Mouse (Mus musculus) heart, embryonic 12.5 days (tissue): ENCODE measurements at regions not wholly inside any gene's neighbourhood (a gene's known extent, or its start where the extent isn't known, plus 50 kb on each side); places are given as distances from the start of the nearest gene placed in this dataset.

ENCODE experiments used
- ATAC-seq: fragments of 200-750 bp; cut with Nextera tagmentation; 2 replicates; pipeline ENCODE4 v1.8.0; 2017; ENCODE audit warnings: moderate TSS enrichment, moderate library complexity; ENCODE audit not compliant: insufficient number of reproducible peaks, low FRiP score
- H3K27ac ChIP-seq: fragments of 300-500 bp; sonication (generic); 2 replicates; pipeline ENCODE4 v1.5.1; 2016; ENCODE audit warnings: mild to moderate bottlenecking, moderate library complexity; ENCODE audit not compliant: poor library complexity, severe bottlenecking
- H3K27me3 ChIP-seq: fragments of 300-500 bp; sonication (generic); replicated peaks from 2 replicates; pipeline ENCODE4 v1.6.1; 2016; ENCODE audit warnings: mild to moderate bottlenecking, moderate library complexity
- H3K36me3 ChIP-seq: fragments of 300-500 bp; sonication (generic); 2 replicates; pipeline ENCODE4 v1.6.1; 2016; ENCODE audit warnings: mild to moderate bottlenecking, moderate library complexity
- H3K4me1 ChIP-seq: fragments of 300-500 bp; sonication (generic); replicated peaks from 2 replicates; pipeline ENCODE4 v1.6.1; 2016; ENCODE audit warnings: mild to moderate bottlenecking
- H3K4me2 ChIP-seq: fragments of 300-500 bp; sonication (generic); 2 replicates; pipeline ENCODE4 v1.6.1; 2016; ENCODE audit warnings: mild to moderate bottlenecking, moderate library complexity
- H3K4me3 ChIP-seq: fragments of 300-500 bp; sonication (generic); 2 replicates; pipeline ENCODE4 v1.5.1; 2016; ENCODE audit warnings: mild to moderate bottlenecking
- H3K9ac ChIP-seq: fragments of 300-500 bp; sonication (generic); 2 replicates; pipeline ENCODE4 v1.6.1; 2016; ENCODE audit warnings: mild to moderate bottlenecking, moderate library complexity
- H3K9me3 ChIP-seq: fragments of 300-500 bp; sonication (generic); replicated peaks from 2 replicates; pipeline ENCODE4 v1.6.1; 2016; ENCODE audit warnings: mild to moderate bottlenecking, moderate library complexity
- WGBS: fragments of 180-500 bp; shearing (Covaris S2); methylation state at CpG from one replicate; pipeline ENCODE4 v1.1.7; 2016; 5-methylcytosine and 5-hydroxymethylcytosine counted together

GRCm38 (mm10) chr5:75248279-75248678 is 96.2 kb downstream of the Pdgfra start:
- H3K27ac ChIP-seq, result no peak overlapping the region
- no peak overlapping the region for H3K4me2 ChIP-seq
- H3K36me3 ChIP-seq, result no peaks in the 10 kb centered on the region
- no peak overlapping the region for H3K4me3 ChIP-seq
- peaks cover 10% of the 10 kb centered on the region; the same call in 1 of the 2 replicates for H3K27me3 ChIP-seq
- no peak for ATAC-seq
- no peaks in the 10 kb centered on the region for H3K9me3 ChIP-seq
- WGBS, result 88% methylated on average over 6 of the region's 6 CpGs
- H3K9ac ChIP-seq, result no peak overlapping the region
- no peaks in the 10 kb centered on the region for H3K4me1 ChIP-seq

- Histone ChIP-seq H3K27ac (no peak overlapping the region), H3K9ac (no peak overlapping the region), H3K4me2 (no peak overlapping the region), H3K4me3 (no peak overlapping the region), H3K27me3 (peaks cover 11% of the 10 kb centered on the region; the same call in 1 of the 2 replicates), H3K36me3 (no peaks in the 10 kb centered on the region), H3K9me3 (no peaks in the 10 kb centered on the region), H3K4me1 (no peaks in the 10 kb centered on the region)
- WGBS, result 78% methylated on average over 3 of the region's 3 CpGs
- ATAC-seq, result no peak
Measured at GRCm38 (mm10) chr5:75249671-75250070, 97.6 kb downstream of the Pdgfra start.

- Histone ChIP-seq H3K27ac (no peak overlapping the region), H3K9me3 (no peaks in the 10 kb centered on the region), H3K9ac (no peak overlapping the region), H3K27me3 (peaks cover 7% of the 10 kb centered on the region; the same call in 1 of the 2 replicates), H3K4me1 (no peaks in the 10 kb centered on the region), H3K36me3 (no peaks in the 10 kb centered on the region), H3K4me2 (no peak overlapping the region), H3K4me3 (no peak overlapping the region)
- 65% methylated on average over 7 of the region's 7 CpGs for WGBS
- ATAC-seq, result no peak
Measured at GRCm38 (mm10) chr5:75253349-75253748, 101.3 kb downstream of the Pdgfra start.

GRCm38 (mm10) chr5:75253830-75254229 is 101.7 kb downstream of the Pdgfra start:
- no peaks in the 10 kb centered on the region for H3K36me3 ChIP-seq
- no peaks in the 10 kb centered on the region for H3K9me3 ChIP-seq
- H3K27me3 ChIP-seq, result peaks cover 3% of the 10 kb centered on the region; the same call in 1 of the 2 replicates
- no peak for ATAC-seq
- no peak overlapping the region for H3K27ac ChIP-seq
- WGBS, result 74% methylated on average over 5 of the region's 5 CpGs
- H3K9ac ChIP-seq, result no peak overlapping the region
- H3K4me2 ChIP-seq, result no peak overlapping the region
- H3K4me1 ChIP-seq, result no peaks in the 10 kb centered on the region
- no peak overlapping the region for H3K4me3 ChIP-seq

GRCm38 (mm10) chr5:75256186-75256585 is 104.1 kb downstream of the Pdgfra start:
- Histone ChIP-seq H3K4me1 (peaks cover 8% of the 10 kb centered on the region; the same call in 1 of the 2 replicates), H3K4me3 (no peak overlapping the region), H3K36me3 (no peaks in the 10 kb centered on the region), H3K9me3 (0 out of 2 replicates have a peak, but pooled peaks cover 2% of the 10 kb centered on the region), H3K27ac (no peak overlapping the region), H3K9ac (no peak overlapping the region), H3K4me2 (no peak overlapping the region), H3K27me3 (peaks cover 3% of the 10 kb centered on the region; the same call in 1 of the 2 replicates)
- WGBS, result 73% methylated on average over 4 of the region's 4 CpGs
- ATAC-seq, result no peak

GRCm38 (mm10) chr5:75257067-75257466 is 105.0 kb downstream of the Pdgfra start:
- no peak for ATAC-seq
- 75% methylated on average over 2 of the region's 2 CpGs for WGBS
- Histone ChIP-seq H3K4me2 (no peak overlapping the region), H3K9ac (no peak overlapping the region), H3K4me3 (no peak overlapping the region), H3K9me3 (peaks cover 7% of the 10 kb centered on the region; the same call in 1 of the 2 replicates), H3K27ac (no peak overlapping the region), H3K4me1 (peaks cover 8% of the 10 kb centered on the region; the same call in 1 of the 2 replicates), H3K36me3 (no peaks in the 10 kb centered on the region), H3K27me3 (peaks cover 3% of the 10 kb centered on the region; the same call in 1 of the 2 replicates)

GRCm38 (mm10) chr5:75260247-75260646 is 108.2 kb downstream of the Pdgfra start:
- no peak for ATAC-seq

GRCm38 (mm10) chr5:75266111-75266676 is 114.1 kb downstream of the Pdgfra start:
- no peak for ATAC-seq
- WGBS, result 81% methylated on average over 7 of the region's 7 CpGs
- Histone ChIP-seq H3K4me1 (peaks cover 5% of the 10 kb centered on the region; the same call in 1 of the 2 replicates), H3K4me2 (no peak overlapping the region), H3K27me3 (no peaks in the 10 kb centered on the region), H3K36me3 (no peaks in the 10 kb centered on the region), H3K4me3 (no peak overlapping the region), H3K9ac (no peak overlapping the region), H3K9me3 (peaks cover 6% of the 10 kb centered on the region; the same call in 1 of the 2 replicates), H3K27ac (no peak overlapping the region)

More at GRCm38 (mm10) chr5:75260247-75260646, 108.2 kb downstream of the Pdgfra start:
- no peaks in the 10 kb centered on the region for H3K27me3 ChIP-seq
- H3K27ac ChIP-seq, result no peak overlapping the region
- H3K9me3 ChIP-seq, result peaks cover 7% of the 10 kb centered on the region; the same call in 1 of the 2 replicates
- WGBS, result 46% methylated on average over 10 of the region's 10 CpGs
- peak overlapping the region; percentile 25; the same call in 1 of the 2 replicates for H3K4me2 ChIP-seq
- H3K9ac ChIP-seq, result no peak overlapping the region
- no peaks in the 10 kb centered on the region for H3K36me3 ChIP-seq
- H3K4me3 ChIP-seq, result no peak overlapping the region
- peaks cover 8% of the 10 kb centered on the region; the same call in 1 of the 2 replicates for H3K4me1 ChIP-seq

- Histone ChIP-seq H3K4me2 (no peak overlapping the region), H3K27me3 (no peaks in the 10 kb centered on the region), H3K9me3 (no peaks in the 10 kb centered on the region), H3K4me3 (no peak overlapping the region), H3K9ac (no peak overlapping the region), H3K36me3 (no peaks in the 10 kb centered on the region), H3K27ac (no peak overlapping the region), H3K4me1 (peaks cover 5% of the 10 kb centered on the region; the same call in 1 of the 2 replicates)
- no peak for ATAC-seq
- 61% methylated on average over 4 of the region's 4 CpGs for WGBS
Measured at GRCm38 (mm10) chr5:75266871-75267270, 114.8 kb downstream of the Pdgfra start.

GRCm38 (mm10) chr5:75267766-75268165 is 115.7 kb downstream of the Pdgfra start:
- no peak overlapping the region for H3K4me3 ChIP-seq
- no peaks in the 10 kb centered on the region for H3K27me3 ChIP-seq
- no peak for ATAC-seq
- 53% methylated on average over 3 of the region's 3 CpGs for WGBS
- no peaks in the 10 kb centered on the region for H3K9me3 ChIP-seq
- no peaks in the 10 kb centered on the region for H3K36me3 ChIP-seq
- H3K9ac ChIP-seq, result no peak overlapping the region
- H3K27ac ChIP-seq, result no peak overlapping the region
- no peak overlapping the region for H3K4me2 ChIP-seq
- H3K4me1 ChIP-seq, result peaks cover 5% of the 10 kb centered on the region; the same call in 1 of the 2 replicates

- Histone ChIP-seq H3K9me3 (no peaks in the 10 kb centered on the region), H3K27me3 (no peaks in the 10 kb centered on the region), H3K36me3 (no peaks in the 10 kb centered on the region), H3K9ac (no peak overlapping the region), H3K4me3 (no peak overlapping the region), H3K27ac (no peak overlapping the region), H3K4me2 (no peak overlapping the region), H3K4me1 (no peaks in the 10 kb centered on the region)
- no peak for ATAC-seq
- 88% methylated on average over 3 of the region's 3 CpGs for WGBS
Measured at GRCm38 (mm10) chr5:75278041-75278440, 125.9 kb downstream of the Pdgfra start.
